Mouse (Mus musculus) thymus, postnatal 36 days (tissue): ENCODE measurements around the gene Cnmd.

Experiments
- DNase-seq, 2 experiments: peaks; one replicate each; pipeline ENCODE4 v3.0.0; 2022; ENCODE audit warnings: mixed read lengths in 2 of 2

Cnmd gene

GRCm38 (mm10) chr14:79642063-79642462, 19.9 kb downstream of the Cnmd start:
- DNase-seq = no peak

GRCm38 (mm10) chr14:79636814-79637213, 25.2 kb downstream of the Cnmd start:
- no peak for DNase-seq

- no peak for DNase-seq
Measured at GRCm38 (mm10) chr14:79633196-79633595, 28.8 kb downstream of the Cnmd start.

GRCm38 (mm10) chr14:79632330-79632729, 29.6 kb downstream of the Cnmd start:
- DNase-seq = no peak

GRCm38 (mm10) chr14:79621143-79621542, 40.8 kb downstream of the Cnmd start:
- no peak for DNase-seq

GRCm38 (mm10) chr14:79619802-79620201, 42.2 kb downstream of the Cnmd start:
- no peak for DNase-seq

- DNase-seq = no peak
Measured at GRCm38 (mm10) chr14:79617121-79617828, 44.7 kb downstream of the Cnmd start.

- no peak for DNase-seq
Measured at GRCm38 (mm10) chr14:79608286-79608685, 53.7 kb downstream of the Cnmd start.

GRCm38 (mm10) chr14:79607352-79607751, 54.6 kb downstream of the Cnmd start:
- DNase-seq = no peak

- no peak for DNase-seq
Measured at GRCm38 (mm10) chr14:79606867-79607266, 55.1 kb downstream of the Cnmd start.

- DNase-seq = no peak
Measured at GRCm38 (mm10) chr14:79606392-79606791, 55.6 kb downstream of the Cnmd start.

- DNase-seq = no peak
Measured at GRCm38 (mm10) chr14:79605881-79606280, 56.1 kb downstream of the Cnmd start.

- no peak for DNase-seq
Measured at GRCm38 (mm10) chr14:79596602-79597001, 65.4 kb downstream of the Cnmd start.

- no peak for DNase-seq
Measured at GRCm38 (mm10) chr14:79594069-79594468, 67.9 kb downstream of the Cnmd start.

GRCm38 (mm10) chr14:79591611-79592010, 70.4 kb downstream of the Cnmd start:
- DNase-seq = no peak

GRCm38 (mm10) chr14:79590916-79591315, 71.1 kb downstream of the Cnmd start:
- no peak for DNase-seq

- DNase-seq = no peak
Measured at GRCm38 (mm10) chr14:79589401-79589800, 72.6 kb downstream of the Cnmd start.

- DNase-seq = no peak
Measured at GRCm38 (mm10) chr14:79588534-79588951, 73.4 kb downstream of the Cnmd start.

GRCm38 (mm10) chr14:79587852-79588229, 74.1 kb downstream of the Cnmd start:
- DNase-seq = no peak
